Mouse (Mus musculus) thymus, adult 2 months (tissue): ENCODE data around the gene Synpo2l. TPM values are rescaled to one million over a fixed set of nuclear protein-coding genes. Genes with fewer than 3 reads are reported as not detected.

Experiments used
- DNase-seq: peaks from one replicate; pipeline ENCODE4 v3.0.0; 2021
- H3K27ac ChIP-seq: fragments of 200-500 bp; 2 replicates; pipeline ENCODE4 v1.5.1; 2012; ENCODE audit warnings: low read length, control low read depth; ENCODE audit not compliant: control insufficient read depth, insufficient read depth
- H3K27me3 ChIP-seq: fragments of 200-500 bp; 2 replicates; pipeline ENCODE4 v1.6.1; 2012; ENCODE audit warnings: mild to moderate bottlenecking, low read length, moderate library complexity, mixed read lengths; ENCODE audit not compliant: control insufficient read depth, insufficient read depth
- H3K36me3 ChIP-seq: fragments of 200-500 bp; 2 replicates; pipeline ENCODE4 v1.6.1; 2012; ENCODE audit warnings: mild to moderate bottlenecking, low read length, moderate library complexity; ENCODE audit not compliant: control insufficient read depth, insufficient read depth
- H3K4me1 ChIP-seq: fragments of 200-500 bp; replicated peaks from 2 replicates; pipeline ENCODE4 v1.6.1; 2012; ENCODE audit warnings: low read length; ENCODE audit not compliant: control insufficient read depth, insufficient read depth
- H3K4me3 ChIP-seq: fragments of 200-500 bp; 2 replicates; pipeline ENCODE4 v1.5.1; 2012; ENCODE audit warnings: mild to moderate bottlenecking, low read length, control low read depth, moderate library complexity; ENCODE audit not compliant: control insufficient read depth, insufficient read depth
- CTCF ChIP-seq: fragments of 200-500 bp; IDR thresholded peaks from 2 replicates; pipeline ENCODE4 v1.5.1; 2012; ENCODE audit warnings: mild to moderate bottlenecking, control low read depth, low read length, moderate library complexity, borderline replicate concordance; ENCODE audit not compliant: control insufficient read depth, poor library complexity, insufficient read depth; ENCODE audit errors: extremely low read depth
- POLR2A ChIP-seq: fragments of 200-500 bp; IDR thresholded peaks from 2 replicates; pipeline ENCODE4 v1.6.1; 2012; ENCODE audit warnings: mild to moderate bottlenecking, low read length, control low read depth, moderate library complexity; ENCODE audit not compliant: control insufficient read depth, poor library complexity, insufficient read depth; ENCODE audit errors: extremely low read depth
- WGBS: fragments of 180-500 bp; shearing (Covaris S2); methylation state at CpG from one replicate; pipeline ENCODE4 v1.1.7; 2018; 5-methylcytosine and 5-hydroxymethylcytosine counted together
- polyA plus RNA-seq: library from polyadenylated mRNA; depleted of rRNA; stranded (reverse); fragments of >200 nt; gene quantifications from 2 replicates; pipeline ENCODE4 v1.2.3, GENCODE M21; 2012; rRNA removed

The Synpo2l gene
- polyA plus RNA-seq, 1 experiment, result 2.8 TPM

GRCm38 (mm10) chr14:20619131-20619530, 49.0 kb downstream of the Synpo2l start:
- H3K4me1 ChIP-seq, result 0 out of 2 replicates have a peak, but pooled peaks cover 2% of the 10 kb centered on the region
- no peak for DNase-seq
- no peaks in the 10 kb centered on the region for H3K27me3 ChIP-seq
- H3K36me3 ChIP-seq, result no peaks in the 10 kb centered on the region
- H3K4me3 ChIP-seq, result no peak overlapping the region
- TF ChIP-seq CTCF (no peak), POLR2A (no peak)
- no peak overlapping the region for H3K27ac ChIP-seq

GRCm38 (mm10) chr14:20618211-20618610, 49.9 kb downstream of the Synpo2l start:
- Histone ChIP-seq H3K4me1 (0 out of 2 replicates have a peak, but pooled peaks cover 2% of the 10 kb centered on the region), H3K36me3 (no peaks in the 10 kb centered on the region), H3K27ac (no peak overlapping the region), H3K27me3 (no peaks in the 10 kb centered on the region), H3K4me3 (no peak overlapping the region)
- 11% methylated on average over 5 of the region's 5 CpGs for WGBS
- no peak for TF ChIP-seq POLR2A
- TF ChIP-seq CTCF, result no peak
- peak; percentile 7 for DNase-seq

- no peaks in the 10 kb centered on the region for H3K27me3 ChIP-seq
- TF ChIP-seq POLR2A (no peak), CTCF (no peak)
- no peak for DNase-seq
- H3K4me1 ChIP-seq, result 0 out of 2 replicates have a peak, but pooled peaks cover 2% of the 10 kb centered on the region
- no peaks in the 10 kb centered on the region for H3K36me3 ChIP-seq
- no peak overlapping the region for H3K27ac ChIP-seq
- 55% methylated on average over 2 of the region's 2 CpGs for WGBS
- no peak overlapping the region for H3K4me3 ChIP-seq
These were observed 51.7 kb downstream of the Synpo2l start for GRCm38 (mm10) chr14:20616421-20616820.

GRCm38 (mm10) chr14:20615075-20615474, 53.1 kb downstream of the Synpo2l start:
- DNase-seq, result no peak
- WGBS, result 94% methylated on average over 2 of the region's 2 CpGs

GRCm38 (mm10) chr14:20612820-20613219, 55.3 kb downstream of the Synpo2l start:
- DNase-seq, result no peak
- WGBS, result 100% methylated on average over 1 of the region's 1 CpGs
- Histone ChIP-seq H3K27me3 (no peaks in the 10 kb centered on the region), H3K27ac (no peak overlapping the region), H3K36me3 (no peaks in the 10 kb centered on the region), H3K4me3 (no peak overlapping the region), H3K4me1 (no peaks in the 10 kb centered on the region)
- no peak for TF ChIP-seq CTCF
- no peak for TF ChIP-seq POLR2A

More at GRCm38 (mm10) chr14:20615075-20615474, 53.1 kb downstream of the Synpo2l start:
- H3K27ac ChIP-seq, result no peak overlapping the region
- 0 out of 2 replicates have a peak, but pooled peaks cover 2% of the 10 kb centered on the region for H3K4me1 ChIP-seq
- no peak overlapping the region for H3K4me3 ChIP-seq
- no peaks in the 10 kb centered on the region for H3K27me3 ChIP-seq
- TF ChIP-seq CTCF, result no peak
- TF ChIP-seq POLR2A, result no peak
- no peaks in the 10 kb centered on the region for H3K36me3 ChIP-seq

DNA sequence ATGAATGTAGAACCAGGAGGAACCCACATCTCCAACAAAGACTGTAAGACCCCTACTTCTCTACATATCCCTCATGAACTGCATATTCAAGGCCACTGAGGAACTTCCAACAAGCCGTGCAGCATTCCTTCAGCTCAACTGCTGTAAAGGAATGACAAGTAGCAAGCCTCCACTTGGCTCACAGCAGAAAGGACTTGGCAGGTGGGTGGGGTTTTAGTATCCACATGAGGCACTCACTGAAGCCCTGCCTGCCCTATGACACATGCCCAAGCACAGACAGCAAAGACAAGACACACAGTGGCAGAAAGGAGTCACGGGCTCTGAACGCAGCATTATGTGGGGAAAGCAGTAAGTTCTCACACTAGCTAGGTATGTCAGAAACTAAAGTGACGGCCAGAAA, 58.0 kb downstream of the Synpo2l start:
- H3K36me3 ChIP-seq, result no peaks in the 10 kb centered on the region
- DNase-seq, result no peak
- 92% methylated on average over 4 of the region's 4 CpGs for WGBS
- H3K4me1 ChIP-seq, result 0 out of 2 replicates have a peak, but pooled peaks cover 3% of the 10 kb centered on the region
- H3K27me3 ChIP-seq, result no peaks in the 10 kb centered on the region
- H3K27ac ChIP-seq, result no peak overlapping the region
- TF ChIP-seq CTCF, result no peak
- H3K4me3 ChIP-seq, result no peak overlapping the region

DNA sequence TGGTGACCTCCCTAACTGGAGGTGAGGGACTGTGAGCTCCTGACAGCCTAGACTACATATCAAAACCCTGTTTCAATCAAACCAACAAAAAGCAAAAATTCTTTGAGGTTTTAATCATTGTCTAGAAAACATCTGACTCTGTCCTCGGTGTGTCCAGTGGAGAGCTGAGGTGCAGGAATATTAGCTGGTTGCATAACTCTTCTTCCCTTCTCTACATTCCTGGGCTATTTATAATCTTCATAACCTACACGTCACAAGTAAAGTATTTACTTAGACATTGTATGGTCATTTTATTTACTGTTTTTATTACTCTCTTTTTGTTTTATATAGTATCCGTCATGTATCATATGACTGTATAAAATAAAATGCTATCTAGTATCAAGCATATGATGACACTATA, 58.6 kb downstream of the Synpo2l start:
- Histone ChIP-seq H3K36me3 (no peaks in the 10 kb centered on the region), H3K4me3 (no peak overlapping the region), H3K4me1 (0 out of 2 replicates have a peak, but pooled peaks cover 3% of the 10 kb centered on the region), H3K27me3 (no peaks in the 10 kb centered on the region), H3K27ac (no peak overlapping the region)
- TF ChIP-seq CTCF (no peak), POLR2A (no peak)
- DNase-seq, result no peak
- 91% methylated on average over 3 of the region's 3 CpGs for WGBS

Other genes starting within 250 kb of the Synpo2l start
- gene Cfap70, start 216.1 kb downstream of the Synpo2l start, polyA plus RNA-seq, result 0.06 TPM in 1 of 2 replicates, not detected in the other
- gene Anxa7, start 188.2 kb downstream of the Synpo2l start, polyA plus RNA-seq, result 82.2 and 91.8 TPM in 2 replicates
- 2.9 and 3.9 TPM in 2 replicates for gene Mss51, start 171.5 kb downstream of the Synpo2l start, polyA plus RNA-seq
- 26.1 and 29.1 TPM in 2 replicates for gene Ppp3cb, start 121.8 kb downstream of the Synpo2l start, polyA plus RNA-seq
- gene Usp54, start 27.3 kb downstream of the Synpo2l start, polyA plus RNA-seq, result 3.2 and 3.9 TPM in 2 replicates
- gene Myoz1, start 11.8 kb downstream of the Synpo2l start, polyA plus RNA-seq, result 0.82 TPM in 1 of 2 replicates, not detected in the other
- gene Sec24c, start 6.0 kb upstream of the Synpo2l start, polyA plus RNA-seq, result 486 and 497 TPM in 2 replicates
- gene Fut11, start 26.6 kb upstream of the Synpo2l start, polyA plus RNA-seq, result 19.2 and 23.4 TPM in 2 replicates
- 33.5 and 39.5 TPM in 2 replicates for gene Chchd1, start 34.7 kb upstream of the Synpo2l start, polyA plus RNA-seq
- 296 and 301 TPM in 2 replicates for gene Zswim8, start 39.2 kb upstream of the Synpo2l start, polyA plus RNA-seq
- gene Ndst2, start 66.2 kb upstream of the Synpo2l start, polyA plus RNA-seq, result 42.2 and 46.2 TPM in 2 replicates
- 36.4 and 42.3 TPM in 2 replicates for gene Camk2g, start 125.7 kb upstream of the Synpo2l start, polyA plus RNA-seq
- 5.6 and 6.4 TPM in 2 replicates for gene Plau, start 168.3 kb upstream of the Synpo2l start, polyA plus RNA-seq